Mouse (Mus musculus): ENCODE data around the gene Pspc1.

DNA sequence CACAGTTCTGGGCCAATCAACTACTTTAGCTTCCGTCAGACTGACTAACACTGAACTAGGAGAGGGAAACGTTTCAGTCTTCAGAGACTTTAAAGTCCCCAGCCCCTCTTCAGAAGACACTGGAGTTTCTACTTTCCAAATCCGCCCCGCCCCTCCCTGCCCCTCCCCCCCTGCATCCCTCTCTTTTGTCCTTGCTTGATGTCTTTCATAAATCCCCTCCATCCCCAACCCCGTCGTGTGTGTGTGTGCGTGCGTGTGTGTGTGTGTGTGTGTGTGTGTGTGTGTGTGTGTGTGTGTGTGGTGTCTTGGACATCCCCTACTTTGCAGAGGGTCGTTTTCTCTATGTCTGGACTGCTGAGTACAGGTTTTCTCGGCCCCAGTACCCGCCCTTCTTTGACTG lies 39.5 kb upstream of the Pspc1 start:
- TF ChIP-seq CTCF (IDR thresholded peaks at IDR 0.05; ENCODE audit: insufficient read depth, low read depth, low read length) (no peak), POLR2A (IDR thresholded peaks at IDR 0.05; ENCODE audit: insufficient read depth, low read depth, low read length) (no peak)
